Mouse (Mus musculus) ES-Bruce4 (cell line): ENCODE measurements around the gene Kif3a.

Experiments used
- CTCF ChIP-seq: IDR thresholded peaks from one replicate; pipeline ENCODE4 v1.8.1; 2011; ENCODE audit warnings: low read depth, low read length
- EP300 ChIP-seq: IDR thresholded peaks from 2 replicates; pipeline ENCODE4 v1.6.1; 2011; ENCODE audit warnings: low read depth, low read length; ENCODE audit not compliant: insufficient read depth

DNA sequence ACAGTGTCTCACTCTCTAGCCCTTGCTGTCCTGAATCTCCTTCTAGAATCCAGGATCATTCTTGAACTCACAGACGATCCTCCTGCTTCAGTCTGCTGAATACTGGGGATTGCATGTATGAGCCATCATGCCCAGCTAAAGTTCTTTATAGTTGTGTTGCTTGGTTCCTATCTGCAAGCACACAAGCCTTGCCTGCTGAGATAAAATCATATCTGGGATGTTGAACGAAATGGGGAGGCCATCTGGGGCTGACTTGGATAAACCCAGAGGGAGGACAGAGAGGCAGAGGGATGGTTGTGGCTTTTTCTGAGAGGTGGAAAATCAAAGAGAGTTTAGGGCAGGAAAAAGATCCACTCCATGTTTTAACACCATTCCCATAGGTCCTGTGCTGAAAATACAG is 5.2 kb upstream of the Kif3a start:
- no peak for TF ChIP-seq EP300
- no peak for TF ChIP-seq CTCF
